Mouse (Mus musculus): ENCODE results near the gene Olfr980. TPM values are rescaled to one million over a fixed set of nuclear protein-coding genes. Genes with fewer than 3 reads are reported as not detected.

The Olfr980 gene
- polyA plus RNA-seq (2017; shearing (Covaris generic)), result not detected

GRCm38 (mm10) chr9:40009482-40009881, at the start of gene Olfr980:
TSS of gene Olfr980 (minus strand) at chr9:40009582.

GRCm38 (mm10) chr9:40021164-40021563, 11.8 kb upstream of the Olfr980 start, which contains the start of gene Olfr981:
TSS of gene Olfr981 (plus strand) at chr9:40021464.

GRCm38 (mm10) chr9:40003365-40003764, 6.0 kb downstream of the Olfr980 start, which contains the start of gene Olfr979:
TSS of gene Olfr979 (minus strand) at chr9:40003465.

GRCm38 (mm10) chr9:39991813-39992212, 17.6 kb downstream of the Olfr980 start, which contains the start of gene Olfr978:
TSS of gene Olfr978 (plus strand) at chr9:39992113.

GRCm38 (mm10) chr9:39961033-39961432, 48.3 kb downstream of the Olfr980 start, which contains the start of gene Olfr976:
TSS of gene Olfr976 (minus strand) at chr9:39961133.

Other genes starting within 250 kb of the Olfr980 start
- not detected for gene Olfr968, start 226.3 kb downstream of the Olfr980 start, polyA plus RNA-seq (2017; shearing (Covaris generic))
- gene Olfr969, start 218.6 kb downstream of the Olfr980 start, polyA plus RNA-seq (2017; shearing (Covaris generic)), result not detected
- not detected for gene Olfr970, start 200.7 kb downstream of the Olfr980 start, polyA plus RNA-seq (2017; shearing (Covaris generic))
- not detected for gene Olfr971, start 172.7 kb downstream of the Olfr980 start, polyA plus RNA-seq (2017; shearing (Covaris generic))
- not detected for gene Olfr972, start 143.2 kb downstream of the Olfr980 start, polyA plus RNA-seq (2017; shearing (Covaris generic))
- gene Olfr229, start 102.2 kb downstream of the Olfr980 start, polyA plus RNA-seq (2017; shearing (Covaris generic)), result not detected
- gene Olfr974, start 72.1 kb downstream of the Olfr980 start, polyA plus RNA-seq (2017; shearing (Covaris generic)), result 0.09 TPM
- gene Olfr975, start 57.5 kb downstream of the Olfr980 start, polyA plus RNA-seq (2017; shearing (Covaris generic)), result not detected
- not detected for gene Olfr976, start 48.4 kb downstream of the Olfr980 start, polyA plus RNA-seq (2017; shearing (Covaris generic))
- gene Olfr978, start 17.5 kb downstream of the Olfr980 start, polyA plus RNA-seq (2017; shearing (Covaris generic)), result not detected
- gene Olfr979, start 6.1 kb downstream of the Olfr980 start, polyA plus RNA-seq (2017; shearing (Covaris generic)), result not detected
- gene Olfr981, start 11.9 kb upstream of the Olfr980 start, polyA plus RNA-seq (2017; shearing (Covaris generic)), result not detected
- gene Olfr982, start 64.2 kb upstream of the Olfr980 start, polyA plus RNA-seq (2017; shearing (Covaris generic)), result 0.05 TPM
- gene Olfr983, start 84.0 kb upstream of the Olfr980 start, polyA plus RNA-seq (2017; shearing (Covaris generic)), result not detected
- gene Olfr984, start 104.6 kb upstream of the Olfr980 start, polyA plus RNA-seq (2017; shearing (Covaris generic)), result not detected
- not detected for gene Olfr985, start 120.6 kb upstream of the Olfr980 start, polyA plus RNA-seq (2017; shearing (Covaris generic))
- not detected for gene Tmem225, start 138.5 kb upstream of the Olfr980 start, polyA plus RNA-seq (2017; shearing (Covaris generic))
- not detected for gene Olfr986, start 171.3 kb upstream of the Olfr980 start, polyA plus RNA-seq (2017; shearing (Covaris generic))
- 6.0 TPM for gene Zfp202, start 182.7 kb upstream of the Olfr980 start, polyA plus RNA-seq (2017; shearing (Covaris generic))